Mouse (Mus musculus): ENCODE results near the gene Gfi1b.

Gene Gfi1b

GRCm38 (mm10) chr2:28622521-28623124 lies 841 bp upstream of the Gfi1b start:
- no peak for DNase-seq (ENCODE audit: extremely low read depth, low read depth)

DNA sequence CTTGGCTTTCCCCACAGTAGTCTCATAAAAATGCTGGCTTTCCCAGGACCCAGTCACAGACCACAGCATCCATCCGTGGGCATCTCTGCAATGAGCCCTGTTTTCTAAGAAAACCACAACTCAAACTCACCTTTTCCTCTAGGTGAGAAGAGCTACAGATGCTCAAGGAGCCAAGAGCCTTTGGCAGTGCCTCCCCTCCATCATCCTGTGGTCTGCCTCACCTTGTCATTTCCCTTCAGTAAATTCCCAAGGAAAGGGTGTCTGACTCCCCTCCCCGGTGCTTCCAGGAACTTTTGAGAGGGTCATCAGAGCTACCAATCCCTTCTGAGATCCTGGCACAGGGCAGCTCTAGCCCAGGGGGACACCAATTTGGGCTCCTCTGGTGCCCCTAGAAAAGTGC lies 671 bp downstream of the Gfi1b start:
- DNase-seq (ENCODE audit: extremely low read depth, low read depth) = no peak

DNA sequence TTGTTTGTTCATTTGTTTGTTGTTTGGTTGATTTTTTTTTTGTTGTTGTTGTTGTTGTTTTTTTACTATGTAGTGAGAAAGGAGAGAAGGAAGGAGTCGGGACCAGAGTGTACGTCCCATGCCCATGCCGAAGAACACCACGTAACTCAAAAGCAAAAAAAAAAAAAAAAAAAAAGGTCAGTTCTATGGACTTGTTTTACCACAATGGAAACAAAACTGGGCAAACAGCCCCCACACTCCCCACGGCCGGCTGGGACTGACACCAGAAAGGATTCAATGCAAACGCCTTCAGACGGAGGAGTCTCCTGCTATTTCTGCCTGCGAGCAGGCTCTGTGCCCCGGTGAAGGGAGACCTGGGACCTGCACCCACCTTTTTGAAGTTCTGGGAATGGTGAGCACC lies 1.3 kb downstream of the Gfi1b start:
- DNase-seq (ENCODE audit: extremely low read depth, low read depth) = no peak

DNA sequence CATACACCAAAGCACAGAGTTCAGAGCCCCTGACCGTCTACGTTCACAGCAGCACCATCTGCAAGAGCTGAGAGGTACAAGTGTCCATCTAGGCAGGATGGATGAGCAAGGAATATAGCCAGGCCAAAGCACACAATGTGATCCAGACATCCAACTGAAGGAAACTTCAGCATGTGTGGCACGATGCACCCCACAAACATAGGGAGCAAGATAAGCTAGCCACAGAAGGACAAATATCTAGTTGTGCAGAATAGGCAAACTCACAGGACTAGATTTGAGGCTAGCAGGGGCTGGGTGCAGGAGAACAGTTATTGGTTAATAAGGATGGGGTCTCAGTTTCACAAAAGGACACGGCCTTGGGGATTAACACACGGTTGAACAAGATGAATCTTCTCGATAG lies 2.4 kb downstream of the Gfi1b start:
- DNase-seq (ENCODE audit: extremely low read depth, low read depth) = peak; percentile 30

DNA sequence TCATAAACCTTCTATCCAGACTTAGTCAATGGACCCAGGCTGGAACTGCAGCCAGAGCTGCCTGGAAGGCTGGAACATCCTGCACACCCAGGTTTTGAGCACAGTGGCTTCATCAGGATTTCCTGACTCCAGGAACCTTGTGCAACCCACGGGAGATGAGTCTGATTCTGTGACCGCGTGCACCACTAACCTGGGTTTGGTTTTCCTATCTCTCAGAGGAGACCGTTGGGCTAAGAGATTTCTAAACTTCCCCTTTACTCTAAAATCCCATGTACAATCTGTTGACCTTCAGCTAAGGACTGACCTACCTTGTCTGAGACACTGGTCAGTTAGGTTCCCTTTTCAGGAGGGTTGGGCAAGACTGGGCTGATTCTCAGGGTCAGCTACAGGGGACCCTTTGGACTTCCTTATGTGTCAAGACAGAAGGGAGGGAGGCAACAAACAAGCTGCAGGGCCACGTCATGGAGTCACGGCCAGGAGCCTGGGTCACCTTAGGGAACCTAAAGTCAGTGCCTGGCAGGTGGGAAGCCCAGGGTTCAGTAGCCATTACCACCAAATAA lies 2.9 kb downstream of the Gfi1b start:
- no peak for DNase-seq (ENCODE audit: extremely low read depth, low read depth)

- DNase-seq (ENCODE audit: extremely low read depth, low read depth) = peak; percentile 76
Observed at GRCm38 (mm10) chr2:28617498-28618486, 4.0 kb downstream of the Gfi1b start.

DNA sequence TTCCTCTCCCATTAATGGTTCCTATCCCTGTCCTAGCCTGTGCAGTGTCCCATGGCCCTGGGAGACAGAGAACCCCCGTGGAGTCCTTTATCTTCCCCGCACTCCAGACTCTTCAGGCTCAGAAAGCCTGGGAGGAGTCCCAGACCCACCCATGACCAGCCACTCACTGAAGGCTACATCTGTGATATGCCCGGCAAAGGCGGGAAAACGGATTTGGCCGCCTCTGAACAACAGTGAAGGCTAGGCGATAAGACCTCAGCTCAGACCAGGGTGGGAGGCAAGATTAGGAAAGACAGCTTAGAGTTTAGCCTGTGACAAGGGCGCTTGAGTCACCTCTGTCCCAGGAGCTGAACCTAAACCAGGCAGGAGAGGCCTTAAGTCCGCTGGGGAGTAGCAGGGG lies 4.9 kb downstream of the Gfi1b start:
- no peak for DNase-seq (ENCODE audit: extremely low read depth, low read depth)

- DNase-seq (ENCODE audit: extremely low read depth, low read depth) = peak; percentile 56
Observed at GRCm38 (mm10) chr2:28616358-28616757, 5.4 kb downstream of the Gfi1b start.

DNA sequence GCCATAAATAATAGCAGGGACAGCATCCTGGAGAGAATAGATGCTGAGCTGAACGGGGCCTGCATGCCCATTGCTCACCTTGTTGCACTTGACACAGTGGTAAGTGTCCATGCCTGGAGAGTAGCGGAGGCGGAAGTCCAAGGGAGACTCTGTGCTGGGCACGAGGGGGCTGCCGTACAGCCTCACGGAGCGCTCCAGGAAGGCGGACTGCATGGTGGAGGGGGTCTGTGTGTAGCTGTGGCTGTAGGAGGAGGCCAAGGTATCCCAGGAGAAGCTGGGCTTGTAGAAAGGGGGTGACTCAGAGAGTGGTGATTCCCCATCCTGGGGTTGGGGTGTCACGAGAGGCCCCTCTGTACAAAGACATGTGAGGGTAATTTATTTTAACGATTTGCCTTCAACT lies 8.2 kb downstream of the Gfi1b start:
- DNase-seq (ENCODE audit: extremely low read depth, low read depth) = no peak

DNA sequence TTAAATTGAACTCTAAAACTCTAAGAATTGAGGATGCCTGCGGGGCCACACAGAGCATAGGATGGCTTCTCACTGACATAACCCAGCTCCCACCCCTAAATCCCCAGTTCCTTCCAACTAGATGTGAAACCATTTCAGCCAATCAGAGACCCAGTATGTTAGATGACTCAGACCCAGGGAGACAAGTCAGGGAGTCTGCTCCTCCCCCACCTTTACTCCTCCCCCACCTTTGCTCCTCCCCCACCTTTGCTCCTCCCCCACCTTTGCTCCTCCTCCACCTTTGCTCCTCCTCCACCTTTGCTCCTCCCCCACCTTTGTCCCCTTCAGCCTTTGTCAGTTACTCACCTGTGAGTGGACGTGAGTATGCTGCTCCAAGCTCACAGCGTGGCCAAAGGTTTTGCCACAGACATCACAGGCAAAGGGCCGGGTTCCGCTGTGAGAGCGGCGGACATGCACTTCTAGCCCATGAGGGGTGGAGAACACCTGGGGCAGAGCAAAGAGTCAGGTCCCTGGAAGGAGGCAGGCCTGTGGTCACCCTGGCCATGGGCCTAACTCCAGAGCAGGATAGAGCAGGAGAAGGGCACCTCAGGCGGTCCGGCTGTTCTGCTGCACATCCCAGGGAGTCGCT lies 9.2 kb downstream of the Gfi1b start:
- no peak for DNase-seq (ENCODE audit: extremely low read depth, low read depth)

GRCm38 (mm10) chr2:28611407-28611787 lies 10.4 kb downstream of the Gfi1b start:
- DNase-seq (ENCODE audit: extremely low read depth, low read depth) = no peak

- DNase-seq (ENCODE audit: extremely low read depth, low read depth) = no peak
Observed at GRCm38 (mm10) chr2:28610716-28611406, 10.9 kb downstream of the Gfi1b start.

- no peak for DNase-seq (ENCODE audit: extremely low read depth, low read depth)
Observed at GRCm38 (mm10) chr2:28609851-28610250, 11.9 kb downstream of the Gfi1b start.

- DNase-seq (ENCODE audit: extremely low read depth, low read depth) = no peak
Observed at GRCm38 (mm10) chr2:28607341-28608165, 14.2 kb downstream of the Gfi1b start.

GRCm38 (mm10) chr2:28606601-28607340 lies 15.0 kb downstream of the Gfi1b start:
- peak; percentile 36 for DNase-seq (ENCODE audit: extremely low read depth, low read depth)

- peak; percentile 83 for DNase-seq (ENCODE audit: extremely low read depth, low read depth)
Observed at GRCm38 (mm10) chr2:28605789-28606541, 15.8 kb downstream of the Gfi1b start.

DNA sequence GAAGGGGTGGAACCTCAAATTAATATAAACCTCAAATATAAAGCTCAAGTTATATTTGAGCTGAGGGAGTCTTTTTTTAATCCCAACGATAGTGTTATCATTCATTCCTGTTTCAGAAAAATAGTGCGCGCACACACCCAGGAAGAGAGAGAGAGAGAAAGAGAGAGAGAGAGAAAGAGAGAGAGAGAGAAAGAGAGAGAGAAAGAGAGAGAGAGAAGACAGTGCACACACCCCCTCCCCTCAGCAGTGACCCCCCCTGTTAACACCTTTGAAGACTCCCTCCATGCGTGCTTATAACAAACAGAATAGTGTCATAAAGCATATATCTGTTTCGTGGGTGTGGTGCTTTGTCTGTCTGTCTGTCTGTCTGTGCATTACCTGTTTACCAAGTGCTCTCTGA lies 18.2 kb downstream of the Gfi1b start:
- DNase-seq (ENCODE audit: extremely low read depth, low read depth) = no peak

- DNase-seq (ENCODE audit: extremely low read depth, low read depth) = peak; percentile 95
Observed at GRCm38 (mm10) chr2:28601720-28602590, 19.8 kb downstream of the Gfi1b start.

Data from MEL-GATA-1-ER (cell line).